Mouse (Mus musculus) adrenal gland, postnatal 0 days (tissue): ENCODE results near the gene Hand2. TPM values are rescaled to one million over a fixed set of nuclear protein-coding genes. Genes with fewer than 3 reads are reported as not detected.

Source experiments
- polyA plus RNA-seq: library from polyadenylated mRNA; unstranded; fragments of >200 nt; fragmentation: Nextera tagmentation; extraction: Ambion mirVana; gene quantifications from 2 replicates; pipeline ENCODE4 v1.2.1, GENCODE M21; 2015

The Hand2 gene
- polyA plus RNA-seq, result 15.8 and 23.8 TPM in 2 replicates

DNA sequence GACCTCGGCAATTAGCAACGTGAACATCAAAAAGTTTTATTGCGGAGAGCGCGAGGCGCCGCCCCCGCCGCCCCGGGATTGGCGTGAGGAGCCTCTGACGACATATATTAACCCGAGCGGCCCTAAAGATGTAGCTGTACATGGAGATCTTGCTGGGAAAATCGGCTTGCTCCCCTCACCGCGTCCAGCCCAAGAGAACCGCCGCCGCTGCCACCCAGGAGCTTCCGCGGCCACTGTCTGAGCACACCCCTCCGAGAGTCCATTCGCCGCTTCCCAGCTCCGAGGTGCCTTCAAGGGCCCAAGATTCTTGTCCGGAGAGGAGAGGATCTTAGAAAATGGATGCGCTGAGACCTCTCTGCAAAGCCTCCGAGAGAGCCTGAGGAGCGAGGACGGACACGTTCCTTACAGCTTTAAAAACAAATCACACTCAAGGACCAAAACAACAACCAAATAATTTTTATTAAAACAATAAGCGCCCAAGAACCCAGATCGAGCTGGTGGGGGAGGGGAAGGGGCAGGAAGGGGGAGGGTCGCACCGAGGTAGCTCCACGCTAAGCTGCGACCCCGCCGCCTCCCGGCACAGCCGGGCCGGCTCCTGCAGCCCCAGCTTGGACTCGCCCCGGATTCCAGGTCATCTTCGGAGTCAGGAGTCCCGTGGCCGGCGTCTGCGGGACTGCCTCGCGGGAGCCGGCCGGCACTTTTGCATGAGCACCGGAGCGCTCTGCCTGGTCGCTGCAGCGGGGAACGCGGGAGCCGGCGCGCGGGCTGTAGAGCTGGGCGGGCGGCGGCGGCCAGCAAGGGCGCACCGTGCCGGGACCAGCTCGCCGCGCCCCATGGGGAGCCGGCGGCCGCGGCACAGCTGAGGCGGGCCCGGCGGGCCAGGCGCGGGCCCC lies at the start of gene Hand2:
Hand2 (plus strand) TSS at position 133 of the 893 bp plus-strand sequence.

Other genes starting within 250 kb of the Hand2 start
- gene Scrg1, start 134.9 kb downstream of the Hand2 start, polyA plus RNA-seq, result 9.5 and 14.4 TPM in 2 replicates
- gene Sap30, start 166.9 kb downstream of the Hand2 start, polyA plus RNA-seq, result 29.9 and 35.6 TPM in 2 replicates
- 244 TPM in 2 replicates for gene Hmgb2, start 190.9 kb downstream of the Hand2 start, polyA plus RNA-seq